Mouse (Mus musculus): Measurements from ENCODE around the gene Itm2c. TPM values are rescaled to one million over a fixed set of nuclear protein-coding genes. Genes with fewer than 3 reads are reported as not detected.

Itm2c gene
- 10 to 100 TPM; 48.7 to 50.4 TPM for total RNA-seq (2021)
- long read RNA-seq, experiment 1, transcript Itm2c-201 (6 exons, 2,230 nt): major isoform, 78 of 86 reads
- long read RNA-seq, experiment 1, partial matches to known transcripts: 6 of 86 reads
- long read RNA-seq, experiment 1, other reads (novel, unspliced or antisense): 1 of 86 reads
- long read RNA-seq, experiment 2, transcript Itm2c-201 (6 exons, 2,230 nt): major isoform, 75 of 88 reads
- long read RNA-seq, experiment 2, partial matches to known transcripts: 10 of 88 reads
- long read RNA-seq, experiment 2, other reads (novel, unspliced or antisense): 1 of 88 reads

DNA sequence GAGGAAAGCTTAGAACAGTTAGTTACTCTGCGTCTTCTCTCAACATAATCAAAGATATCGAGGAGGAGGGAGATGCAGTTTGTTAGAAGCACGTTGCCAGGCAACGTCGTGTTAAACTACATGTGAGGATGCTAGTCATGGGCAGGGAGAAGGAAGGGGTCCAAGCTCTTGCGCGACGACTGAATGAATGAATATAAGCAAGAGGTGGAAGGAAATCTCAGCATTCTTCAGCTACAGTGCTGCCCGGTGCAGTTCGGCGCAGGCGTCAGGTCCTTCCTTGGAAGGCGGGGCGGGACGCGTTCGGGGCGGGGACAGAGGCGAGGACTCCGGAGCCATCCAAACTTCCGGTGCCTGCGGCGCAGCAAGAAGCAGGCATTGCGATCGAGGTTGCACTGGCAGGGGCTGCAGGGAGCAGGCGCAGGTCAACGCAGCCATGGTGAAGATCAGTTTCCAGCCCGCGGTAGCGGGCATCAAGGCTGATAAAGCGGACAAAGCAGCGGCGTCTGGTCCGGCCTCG lies at the start of gene Itm2c:
TSS of gene Itm2c (plus strand) at position 51 of the 517 bp plus-strand sequence.
- intact Hi-C loops (cut with DNase I; ENCODE audit: low total_unique reads): no loop called here
- DNase-seq: peak; percentile 91

DNA sequence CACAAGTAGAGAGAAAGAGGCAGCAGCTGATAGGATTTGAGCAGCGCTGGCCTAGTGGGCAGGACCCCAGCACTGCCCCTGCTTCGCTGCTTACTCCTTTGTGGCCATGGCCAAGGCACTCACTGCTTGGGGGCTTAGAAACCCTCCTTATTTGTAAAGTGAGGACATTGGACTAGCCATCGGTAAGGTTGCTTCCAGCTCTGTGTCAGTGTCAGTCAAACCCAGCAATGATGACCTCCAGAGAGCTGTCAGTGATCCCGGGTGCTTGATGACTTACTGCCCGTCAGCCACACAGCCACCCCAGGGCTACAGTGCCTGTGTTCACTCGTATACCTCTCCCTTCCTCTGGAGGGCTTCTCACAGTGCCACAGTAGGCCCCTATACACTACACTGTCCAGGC lies 49.1 kb upstream of the Itm2c start:
- intact Hi-C loops (cut with DNase I; ENCODE audit: low total_unique reads): loop anchor here (10.0 kb wide), 1 partner anchor 50 kb away; the partner anchor contains the start of gene Cab39
- DNase-seq: no peak

DNA sequence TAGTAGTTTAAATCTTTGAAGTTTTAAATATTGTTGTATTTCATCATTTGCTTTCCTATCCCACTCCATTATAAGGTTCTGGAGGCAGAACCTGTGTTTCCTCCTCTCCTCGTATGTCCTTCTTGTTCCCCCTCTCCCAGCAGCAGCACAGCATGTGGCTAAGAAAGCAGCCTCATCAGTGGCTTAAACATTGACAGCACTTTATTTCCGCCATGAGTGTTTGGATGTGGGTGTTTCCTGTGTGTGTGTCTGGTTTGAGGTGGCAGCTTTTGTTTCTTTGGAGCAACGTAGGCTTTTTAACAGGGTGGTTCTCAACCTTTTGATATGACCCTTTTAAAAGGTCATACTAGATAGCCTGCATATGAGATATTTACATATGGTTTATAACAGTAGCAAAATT lies 48.6 kb upstream of the Itm2c start:
- intact Hi-C loops (cut with DNase I; ENCODE audit: low total_unique reads): loop anchor here (10.0 kb wide), 1 partner anchor 51 kb away; the partner anchor contains the start of gene Cab39
- no peak for DNase-seq

DNA sequence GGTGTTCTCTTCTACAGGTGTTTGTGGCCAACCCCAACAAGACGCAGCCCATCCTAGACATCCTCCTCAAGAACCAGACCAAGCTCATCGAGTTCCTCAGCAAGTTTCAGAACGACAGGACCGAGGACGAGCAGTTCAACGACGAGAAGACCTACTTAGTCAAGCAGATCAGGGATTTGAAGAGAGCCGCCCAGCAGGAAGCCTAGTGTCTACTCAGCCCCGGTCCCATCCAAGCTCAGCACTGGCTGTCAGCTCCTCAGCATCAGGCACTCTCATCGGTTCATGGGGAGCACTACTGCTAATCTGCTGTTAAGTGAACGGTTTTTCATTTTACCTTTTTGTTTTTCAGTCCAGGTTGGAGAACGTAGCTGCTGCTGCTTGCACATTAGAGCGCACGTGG lies 45.1 kb upstream of the Itm2c start:
- intact Hi-C loops (cut with DNase I; ENCODE audit: low total_unique reads): loop anchor here (10.0 kb wide), 1 partner anchor 54 kb away; the partner anchor contains the start of gene Cab39
- DNase-seq: no peak

DNA sequence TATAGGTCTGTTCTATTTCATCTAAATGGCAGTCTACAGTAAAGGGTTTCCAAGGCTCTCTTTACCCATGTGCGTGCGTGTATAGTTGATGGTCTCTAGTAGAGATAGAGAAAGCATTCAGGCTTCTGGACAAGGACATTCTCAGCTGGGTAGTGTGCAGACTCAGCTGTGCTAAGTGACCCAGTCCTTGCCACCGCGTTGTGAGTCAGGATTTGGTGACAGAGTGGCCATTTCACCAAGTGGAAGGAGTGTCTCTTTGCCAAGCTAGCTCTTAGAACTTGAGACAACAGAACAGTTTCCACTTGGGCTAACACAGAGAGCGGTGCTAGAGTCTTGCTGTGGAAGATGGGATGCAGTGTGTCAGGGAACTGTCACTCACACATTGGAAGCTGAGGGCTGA lies 43.2 kb upstream of the Itm2c start:
- no peak for DNase-seq
- intact Hi-C loops (cut with DNase I; ENCODE audit: low total_unique reads): no loop called here

DNA sequence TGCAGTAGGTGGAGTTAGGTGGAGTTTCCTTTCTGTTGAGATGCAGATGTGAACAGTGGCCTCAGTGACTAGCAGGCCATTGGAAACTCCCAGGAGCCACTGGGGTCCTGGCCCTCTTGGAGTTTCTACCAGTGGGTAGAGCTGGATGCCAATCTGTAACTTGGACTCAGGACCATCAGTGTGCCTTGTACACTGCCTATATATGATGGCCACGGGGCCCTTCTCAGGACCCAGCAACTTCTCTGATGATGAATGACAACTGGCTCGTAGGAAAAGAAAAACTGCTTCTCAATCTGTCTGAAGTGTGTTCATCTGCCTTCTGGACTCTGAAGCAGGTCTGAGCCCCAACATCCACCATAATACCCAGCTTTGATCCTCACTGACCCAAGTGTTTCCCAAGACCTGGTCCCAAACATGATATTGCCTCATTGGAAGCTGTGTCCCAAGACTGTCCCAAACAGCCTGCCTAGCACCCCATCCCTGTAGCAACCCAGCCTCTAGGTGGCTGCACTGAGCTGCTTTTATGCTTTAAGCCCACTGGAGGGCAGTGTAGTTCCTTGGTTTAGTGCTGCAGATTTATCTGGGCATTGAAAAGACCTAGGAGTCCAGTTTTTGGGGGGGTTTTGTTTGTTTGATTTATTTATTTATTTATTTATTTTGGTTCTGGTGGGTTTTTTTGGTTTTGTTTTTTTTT lies 40.9 kb upstream of the Itm2c start:
- peak; percentile 60 for DNase-seq
- intact Hi-C loops (cut with DNase I; ENCODE audit: low total_unique reads): loop anchor here (2.0 kb wide), 1 partner anchor 154 kb away; no protein-coding TSS in a partner anchor

DNA sequence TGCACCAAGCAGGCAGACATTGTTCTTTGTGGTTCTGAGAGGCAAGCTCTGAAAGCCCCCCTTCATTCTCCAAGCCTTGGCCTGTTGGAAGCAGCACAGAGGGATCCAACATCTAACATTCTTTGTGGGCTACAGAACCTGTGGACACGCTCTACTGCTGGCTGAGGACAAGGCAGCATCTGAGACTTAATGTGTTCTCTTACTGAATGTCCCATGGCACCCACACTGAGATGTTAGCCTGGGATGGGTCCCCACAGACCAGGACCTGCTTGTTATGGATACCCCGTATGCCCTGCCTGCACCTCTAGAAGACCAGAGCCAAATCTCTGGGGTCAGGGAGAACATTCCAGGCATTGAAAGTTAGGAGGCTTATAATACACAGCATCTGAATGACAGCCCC lies 40.2 kb upstream of the Itm2c start:
- no peak for DNase-seq
- intact Hi-C loops (cut with DNase I; ENCODE audit: low total_unique reads): loop anchor here (2.0 kb wide), 1 partner anchor 153 kb away; no protein-coding TSS in a partner anchor

DNA sequence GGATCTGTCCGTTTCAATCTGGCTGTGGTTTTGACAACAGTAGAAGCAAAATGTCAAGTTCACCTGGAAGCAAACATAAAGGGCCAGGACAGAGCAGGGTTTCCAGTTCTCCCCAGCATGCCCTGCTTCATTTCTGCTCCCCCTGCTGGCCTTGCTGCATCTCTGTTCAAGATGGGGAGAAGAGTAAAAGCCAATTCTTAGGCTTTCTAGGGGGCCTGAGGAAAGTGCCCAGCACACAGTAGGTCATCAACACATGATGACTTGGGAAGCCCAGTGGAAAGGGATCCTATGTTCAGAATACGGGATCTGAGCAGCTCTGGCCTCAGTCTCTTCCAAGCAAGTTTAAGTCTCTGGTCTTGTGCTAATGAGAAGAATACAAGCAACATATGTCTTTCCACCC lies 39.6 kb upstream of the Itm2c start:
- intact Hi-C loops (cut with DNase I; ENCODE audit: low total_unique reads): no loop called here

DNA sequence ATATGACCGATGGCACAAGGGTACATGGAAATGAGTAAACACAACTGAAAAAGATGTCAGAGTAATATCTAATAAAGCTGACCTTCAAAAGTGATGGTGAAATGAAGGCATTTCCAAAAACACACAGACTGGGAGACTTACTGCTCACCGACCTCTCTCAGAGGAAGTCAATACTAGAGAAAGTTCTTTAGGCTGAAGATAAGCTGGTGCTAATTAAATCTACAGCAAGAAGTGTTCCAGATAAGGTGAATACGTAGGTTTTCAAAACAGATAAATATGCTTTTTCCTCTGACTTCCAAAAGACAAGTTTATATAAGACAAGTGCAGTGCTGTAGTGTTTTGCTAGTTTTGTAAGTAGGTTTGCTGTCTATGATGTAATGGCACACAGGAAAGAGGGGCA lies 37.8 kb upstream of the Itm2c start:
- intact Hi-C loops (cut with DNase I; ENCODE audit: low total_unique reads): loop anchor here (5.0 kb wide), 1 partner anchor 81 kb away; no protein-coding TSS in a partner anchor

More for the DNA sequence above, 39.6 kb upstream of the Itm2c start:
- DNase-seq: no peak

DNA sequence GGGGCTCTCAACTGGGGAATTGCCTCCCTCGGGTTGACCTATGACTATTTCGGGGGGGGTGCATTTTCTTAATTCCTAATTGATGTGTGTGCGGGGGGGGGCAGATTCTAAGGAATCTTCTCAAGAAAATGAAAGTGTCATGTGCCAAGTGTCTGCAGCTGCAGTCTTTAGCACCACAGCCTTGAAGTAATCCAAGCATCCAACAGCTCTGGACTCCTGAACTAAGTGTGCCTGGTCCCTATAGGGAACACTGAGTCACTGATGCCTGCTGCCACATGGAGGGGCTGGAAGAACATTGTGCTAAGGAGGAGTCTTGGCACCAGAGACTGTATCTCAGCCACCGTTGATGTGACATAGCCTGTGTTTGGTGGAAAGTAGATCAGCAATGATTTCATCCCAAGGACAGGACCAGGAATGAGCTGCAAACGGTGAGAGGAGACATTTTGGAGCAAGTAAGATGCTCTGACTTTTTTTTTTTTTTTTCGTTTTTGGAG lies 36.8 kb upstream of the Itm2c start:
- intact Hi-C loops (cut with DNase I; ENCODE audit: low total_unique reads): loop anchor here (5.0 kb wide), 1 partner anchor 80 kb away; no protein-coding TSS in a partner anchor
- no peak for DNase-seq

More for the DNA sequence above, 37.8 kb upstream of the Itm2c start:
- DNase-seq: no peak

DNA sequence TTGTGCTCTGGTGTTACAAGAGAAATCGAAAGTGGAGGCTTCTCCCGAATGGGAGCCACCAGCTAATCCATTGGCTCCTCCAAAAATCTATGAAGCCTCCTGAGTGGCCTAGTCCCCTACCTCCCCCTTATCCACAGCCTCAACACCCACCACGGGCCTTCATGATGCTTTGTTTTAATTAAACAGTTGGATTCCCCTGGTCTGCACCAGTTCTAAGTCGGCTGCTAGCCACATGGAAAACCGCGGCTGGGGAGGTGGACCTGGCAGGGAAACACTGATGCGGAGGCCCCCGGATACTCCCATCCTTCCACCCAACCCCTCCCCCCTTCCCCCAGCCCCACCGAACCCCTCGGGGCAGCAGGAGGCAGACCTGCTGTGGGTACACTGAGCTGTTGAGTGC lies 29.7 kb upstream of the Itm2c start:
- intact Hi-C loops (cut with DNase I; ENCODE audit: low total_unique reads): no loop called here
- peak; percentile 18 for DNase-seq

DNA sequence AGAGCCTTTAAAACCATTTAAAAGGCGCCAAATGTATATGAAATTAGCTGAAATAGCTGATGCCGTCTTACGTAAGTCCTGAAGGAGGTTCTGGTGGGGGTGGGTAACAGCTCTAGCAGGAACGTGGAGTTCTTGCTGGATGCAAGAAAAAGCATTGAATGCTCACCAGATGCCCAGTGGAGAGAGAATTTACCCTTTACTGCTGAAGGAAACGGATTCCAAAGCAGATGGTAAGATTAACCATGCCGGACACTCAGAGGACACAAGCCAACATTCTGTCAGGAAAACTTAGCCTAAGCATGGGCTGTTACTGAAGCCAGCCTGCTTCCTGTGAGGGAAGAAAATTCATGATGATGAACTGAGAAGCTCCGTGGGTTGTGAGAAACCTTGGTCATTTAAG lies 24.1 kb upstream of the Itm2c start:
- intact Hi-C loops (cut with DNase I; ENCODE audit: low total_unique reads): no loop called here

DNA sequence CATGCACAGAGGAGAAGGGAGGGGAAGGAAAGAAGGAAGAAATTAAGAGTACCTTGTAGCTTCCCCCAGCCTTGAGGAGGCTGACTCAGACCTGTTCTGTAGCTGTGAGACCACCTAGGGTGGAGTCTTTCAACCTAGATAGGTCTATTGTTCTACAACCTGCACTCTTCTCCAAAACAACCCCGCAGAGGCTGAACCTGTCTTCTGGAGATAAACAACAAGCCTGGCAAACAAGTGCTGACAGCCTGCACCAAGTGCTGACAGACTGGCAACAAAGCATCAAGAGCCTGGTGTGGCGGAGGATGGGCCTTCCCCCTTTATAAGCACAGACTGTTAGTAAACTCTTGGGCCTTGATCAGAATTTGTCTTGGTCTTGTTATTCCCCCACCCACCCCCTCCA lies 23.5 kb upstream of the Itm2c start:
- intact Hi-C loops (cut with DNase I; ENCODE audit: low total_unique reads): no loop called here

More for the DNA sequence above, 24.1 kb upstream of the Itm2c start:
- no peak for DNase-seq

DNA sequence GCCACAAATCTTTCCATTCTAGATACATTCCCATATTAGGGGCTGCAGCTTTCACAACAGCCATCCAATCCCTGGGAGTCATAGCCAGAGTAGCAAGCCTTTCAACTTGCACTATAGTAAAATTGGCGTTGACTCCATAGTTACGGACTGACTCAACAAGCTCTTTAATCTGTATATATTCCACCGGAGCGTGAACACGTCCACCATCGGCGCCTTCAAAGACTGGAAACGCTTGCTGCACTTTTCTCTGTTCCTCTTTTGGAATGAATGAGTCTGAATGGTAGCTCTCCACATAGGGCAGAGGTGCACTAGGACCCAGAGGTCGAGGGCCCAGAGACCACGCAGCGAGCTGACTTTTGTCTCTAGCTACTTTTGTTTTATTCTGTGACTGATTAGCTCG lies 12.1 kb upstream of the Itm2c start:
- DNase-seq: no peak
- intact Hi-C loops (cut with DNase I; ENCODE audit: low total_unique reads): no loop called here

More for the DNA sequence above, 23.5 kb upstream of the Itm2c start:
- DNase-seq: no peak

DNA sequence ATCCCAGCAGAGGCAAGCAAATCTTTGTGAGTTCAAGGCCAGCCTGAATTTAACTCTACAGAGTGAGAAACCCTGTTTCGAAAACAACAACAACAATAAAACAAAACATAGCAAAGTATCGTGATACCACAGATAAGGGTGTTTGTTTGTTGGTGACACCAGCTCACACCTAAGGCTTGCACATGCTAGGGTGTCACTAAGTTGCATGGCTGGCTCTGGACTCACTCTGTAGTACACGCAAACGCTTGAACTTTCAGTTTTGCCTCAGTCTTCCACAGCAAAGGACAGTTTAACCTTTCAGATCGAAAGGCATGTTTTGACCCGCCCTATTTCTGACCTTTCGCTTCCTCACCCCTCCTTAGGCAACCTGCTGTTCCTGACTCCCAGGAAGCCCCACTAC lies 6.9 kb upstream of the Itm2c start:
- intact Hi-C loops (cut with DNase I; ENCODE audit: low total_unique reads): no loop called here
- no peak for DNase-seq

DNA sequence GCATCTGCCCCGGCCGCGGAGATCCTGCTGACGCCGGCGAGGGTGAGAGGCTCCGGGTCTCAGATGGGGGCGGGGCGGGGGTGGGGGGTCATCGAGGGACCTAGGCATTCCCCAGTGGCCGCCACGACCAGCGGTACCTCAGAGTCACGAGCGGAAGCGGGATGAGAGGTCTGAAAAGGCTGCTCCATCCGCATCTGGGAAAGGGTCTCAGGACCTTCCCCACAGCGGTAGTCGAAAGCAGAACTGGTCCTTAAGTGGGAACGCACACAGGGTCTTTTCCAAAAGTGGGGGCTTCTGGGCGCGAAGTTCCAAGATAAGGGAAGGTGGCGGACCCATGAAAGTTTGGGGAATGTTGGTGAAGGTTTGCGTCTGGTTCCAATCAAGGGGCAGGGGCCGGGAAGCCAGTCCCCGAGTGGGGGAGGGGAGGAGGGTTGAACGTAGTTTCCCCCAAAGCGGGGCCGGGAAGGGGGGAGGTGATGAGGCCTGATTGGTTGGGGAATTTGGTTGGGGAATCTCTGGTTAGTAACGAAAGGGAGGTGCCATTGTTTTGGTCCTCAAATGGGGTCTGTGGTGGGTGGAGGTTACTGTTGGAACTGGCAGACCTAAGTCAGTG lies 773 bp downstream of the Itm2c start:
- DNase-seq: peak; percentile 35
- intact Hi-C loops (cut with DNase I; ENCODE audit: low total_unique reads): no loop called here

DNA sequence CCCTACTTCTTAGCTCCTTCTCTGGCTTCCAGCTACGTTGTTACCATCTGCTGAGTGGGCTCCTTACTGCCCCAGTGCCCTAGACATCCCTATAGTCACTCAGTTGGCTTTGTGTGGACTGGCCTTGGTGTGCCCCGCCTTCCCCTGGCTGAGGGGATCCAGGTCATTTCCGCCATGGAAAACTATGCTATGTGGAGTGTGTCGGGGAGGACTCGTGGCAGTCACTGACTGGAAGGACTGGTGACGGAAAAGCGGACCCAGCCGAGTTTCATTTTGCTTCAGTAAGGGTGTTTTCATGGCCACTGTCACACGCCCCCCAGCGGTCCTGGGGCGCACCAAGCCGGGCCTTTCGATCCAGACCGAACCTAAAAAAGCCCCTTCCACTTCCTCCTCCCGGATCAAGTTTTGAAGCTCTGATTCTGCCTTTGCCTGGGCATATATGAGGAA lies 1.3 kb downstream of the Itm2c start:
- intact Hi-C loops (cut with DNase I; ENCODE audit: low total_unique reads): no loop called here
- peak; percentile 42 for DNase-seq

DNA sequence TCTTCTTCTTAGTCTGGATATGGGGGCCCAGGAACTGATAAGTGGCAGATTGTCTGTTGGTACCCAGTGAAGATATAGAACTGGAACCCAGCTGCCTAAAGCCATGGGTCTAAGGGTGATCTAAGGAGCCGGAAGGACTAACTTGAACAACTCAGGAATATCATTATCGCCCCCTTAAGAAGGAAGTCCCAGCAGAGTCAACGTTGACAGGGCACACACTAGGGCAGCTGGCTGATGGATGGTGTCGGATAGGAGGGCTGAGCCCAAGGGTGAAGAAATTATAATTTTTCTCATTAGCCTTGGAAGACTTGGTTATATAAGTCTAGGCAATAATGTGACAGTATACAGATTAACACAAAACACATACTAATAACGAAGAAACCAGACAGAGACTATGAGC lies 2.0 kb downstream of the Itm2c start:
- intact Hi-C loops (cut with DNase I; ENCODE audit: low total_unique reads): no loop called here
- no peak for DNase-seq

DNA sequence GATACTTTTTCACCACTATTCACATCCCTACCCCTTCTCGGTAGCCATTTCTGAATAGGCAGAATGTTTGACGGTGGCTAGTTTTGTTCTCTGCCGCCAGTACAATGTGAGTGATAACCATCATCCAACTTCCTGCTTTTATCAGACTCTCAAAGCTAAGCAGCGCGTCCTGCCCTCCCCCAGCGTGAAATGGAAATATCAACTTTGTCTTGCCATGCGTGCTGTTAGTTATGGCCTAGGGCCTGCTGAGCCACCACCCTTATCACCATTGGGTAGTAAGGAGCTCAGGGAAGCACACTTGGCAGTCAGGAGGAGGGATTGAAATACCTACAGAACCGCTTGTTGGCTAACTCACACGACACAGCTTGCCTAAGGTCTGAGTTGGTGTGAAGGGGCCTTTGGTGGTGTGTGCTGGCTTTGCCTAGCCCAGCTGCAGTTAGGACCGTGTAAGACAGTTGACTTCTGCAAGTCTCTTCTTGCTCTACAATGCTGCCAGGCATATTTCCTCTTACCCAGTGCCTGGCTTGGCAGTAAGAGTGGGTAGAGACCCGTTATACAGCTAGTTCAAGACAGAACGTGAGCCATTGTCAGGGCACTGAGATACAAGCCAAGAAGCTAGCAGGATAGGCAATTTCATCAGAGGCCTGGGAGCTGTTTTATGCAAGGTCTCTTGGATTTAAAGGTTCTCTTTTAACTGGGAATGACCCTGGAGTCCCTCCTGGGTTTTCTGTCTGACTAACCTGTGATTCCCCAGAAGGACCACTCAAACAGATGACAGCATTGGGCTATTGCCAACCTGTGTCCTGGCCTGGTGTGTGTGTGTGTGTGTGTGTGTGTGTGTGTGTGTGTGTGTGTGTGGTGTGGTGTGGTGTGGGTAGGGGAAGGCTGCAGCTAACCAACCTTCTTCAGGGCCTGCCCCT lies 3.0 kb downstream of the Itm2c start:
- DNase-seq: no peak
- intact Hi-C loops (cut with DNase I; ENCODE audit: low total_unique reads): no loop called here

Data from gastrocnemius, postnatal 14 days (tissue).